In genomic region chrX:107031726-107032125, GRCm38 (mm10) we compare ENCODE assay signal across 26 mouse cellular contexts. TPM values are rescaled to one million over a fixed set of nuclear protein-coding genes. Genes with fewer than 3 reads are reported as not detected.
"Had no signal": no experiment of that assay in that cellular context is flagged by ENCODE, and none has a peak within 500 bp of the region (broad histone marks: within the 10 kb centered on the region; RNA-seq: fewer than 3 reads in every experiment).

No protein-coding gene starts in this region.

- H3K9ac ChIP-seq: limb, embryonic 13.5 days; liver, embryonic 14.5 days; lung, embryonic 15.5 days; midbrain, embryonic 13.5 days; neural tube, embryonic 13.5 days had no signal

- H3K27me3 ChIP-seq: limb, embryonic 13.5 days; lung, embryonic 15.5 days; megakaryocyte, embryonic 14.5 days; midbrain, embryonic 13.5 days; neural tube, embryonic 13.5 days had no signal

- H3K4me3 ChIP-seq: layer of hippocampus, adult 2 months; limb, embryonic 10.5 days; limb, embryonic 13.5 days; lung, embryonic 15.5 days; megakaryocyte, embryonic 14.5 days; midbrain, embryonic 10.5 days; midbrain, embryonic 13.5 days; myocyte; neural tube, embryonic 13.5 days had no signal

- ATAC-seq: midbrain, embryonic 13.5 days; midbrain, embryonic 16.5 days had no signal

- H3K4me2 ChIP-seq: limb, embryonic 13.5 days; lung, embryonic 15.5 days; midbrain, embryonic 13.5 days; neural tube, embryonic 13.5 days had no signal

- H3K27ac ChIP-seq: kidney, postnatal 0 days; layer of hippocampus, adult 2 months; limb, embryonic 10.5 days; limb, embryonic 13.5 days; liver, embryonic 14.5 days; lung, embryonic 15.5 days; macrophage; midbrain, embryonic 10.5 days; midbrain, embryonic 13.5 days; neural tube, embryonic 13.5 days had no signal

- H3K4me1 ChIP-seq: limb, embryonic 10.5 days; limb, embryonic 13.5 days; lung, embryonic 15.5 days; megakaryocyte, embryonic 14.5 days; midbrain, embryonic 10.5 days; midbrain, embryonic 13.5 days; neural tube, embryonic 13.5 days had no signal

- H3K36me3 ChIP-seq: limb, embryonic 10.5 days; limb, embryonic 13.5 days; lung, embryonic 15.5 days; midbrain, embryonic 10.5 days; midbrain, embryonic 13.5 days; neural tube, embryonic 13.5 days had no signal

- H3K9me3 ChIP-seq: limb, embryonic 10.5 days; limb, embryonic 13.5 days; lung, embryonic 15.5 days; megakaryocyte, embryonic 14.5 days; midbrain, embryonic 10.5 days; midbrain, embryonic 13.5 days; neural tube, embryonic 13.5 days had no signal

- DNase-seq: kidney, adult 11 months; kidney, postnatal 25 days; layer of hippocampus, adult 9-11 months; liver; lung, adult 18-20 months; retina, postnatal 1 day; right cerebral cortex, postnatal 25 days; thymus, adult 18-20 months; thymus, postnatal 36 days had no signal

RNA-seq across cellular contexts. Expression of gene P2ry10, which starts 56.6 kb away (rescaled TPM):
- total RNA-seq: layer of hippocampus, adult 2 months; layer of hippocampus, postnatal 25 days; left cerebral cortex, adult 18-20 months; left cerebral cortex, postnatal 25 days had no signal
- polyA plus RNA-seq: kidney, embryonic 14.5 days; midbrain, embryonic 10.5 days; midbrain, embryonic 13.5 days; midbrain, embryonic 16.5 days; myocyte had no signal
